Mouse (Mus musculus): Measurements from ENCODE around the gene Lonp2. TPM values are rescaled to one million over a fixed set of nuclear protein-coding genes. Genes with fewer than 3 reads are reported as not detected.

The Lonp2 gene
- polyA plus RNA-seq (2012; fragmentation: generic; extraction: Trizol): 31.4 TPM

DNA sequence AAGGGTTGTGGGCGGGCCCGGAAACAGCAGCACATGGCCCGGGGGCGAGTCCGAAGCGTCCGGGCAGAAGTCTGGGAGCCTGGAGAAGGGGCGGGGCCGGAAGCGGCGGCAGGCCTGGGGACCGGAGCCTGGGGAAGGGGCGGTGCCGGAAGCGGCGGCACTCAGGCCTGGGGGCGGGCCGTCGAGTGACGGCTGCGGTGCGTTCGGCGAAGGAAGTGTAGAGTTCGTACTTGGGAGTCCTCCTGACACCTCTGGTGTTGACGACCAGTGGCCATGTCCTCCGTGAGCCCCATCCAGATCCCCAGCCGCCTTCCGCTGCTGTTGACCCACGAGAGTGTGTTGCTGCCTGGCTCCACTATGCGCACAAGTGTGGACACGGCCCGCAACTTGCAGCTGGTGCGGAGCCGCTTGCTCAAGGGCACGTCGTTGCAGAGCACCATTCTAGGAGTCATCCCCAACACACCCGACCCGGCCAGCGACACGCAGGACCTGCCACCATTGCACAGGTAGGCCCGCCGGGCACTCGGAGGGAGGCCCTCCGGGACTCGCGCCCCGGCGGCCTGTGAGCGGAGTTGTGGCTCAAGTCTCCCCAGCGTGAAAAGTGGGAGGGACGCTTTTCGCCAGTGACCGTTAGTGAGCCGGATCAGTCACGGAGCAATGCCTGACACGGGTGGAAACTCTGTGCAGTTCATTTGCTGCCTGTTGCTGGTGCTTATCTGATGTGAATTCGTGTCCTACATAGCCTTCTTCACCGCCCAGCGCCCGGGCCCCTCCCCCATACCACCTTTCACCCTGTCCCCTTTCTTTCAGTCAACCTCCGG, at the start of gene Lonp2:
Gene Lonp2, plus strand, starts transcription at position 133 of the 821 bp plus-strand sequence.
- H3K4me2 ChIP-seq (ENCODE audit: low read depth): peak within 1 kb of the TSS; percentile 81
- H3K4me3 ChIP-seq: peak within 1 kb of the TSS; percentile 90
- peaks cover 36% of the 10 kb centered on the region for H3K79me2 ChIP-seq (ENCODE audit: control insufficient read depth, insufficient read depth)
- peak within 1 kb of the TSS; percentile 70 for H3ac ChIP-seq (ENCODE audit: control insufficient read depth, insufficient read length)
- H3K36me3 ChIP-seq (ENCODE audit: control insufficient read depth, insufficient read depth): no peaks in the 10 kb centered on the region
- no peaks in the 10 kb centered on the region for H3K27me3 ChIP-seq (ENCODE audit: control insufficient read depth, insufficient read depth, insufficient read length)
- TF ChIP-seq MYOG (IDR thresholded peaks at IDR 0.05; ENCODE audit: control insufficient read depth in 1 of 3, insufficient read depth in 1 of 3, insufficient read length in 2 of 3, low read depth in 2 of 3) (peak in 1 of 3 experiments; percentile 48), MYOD1 (IDR thresholded peaks at IDR 0.05; ENCODE audit: control insufficient read depth in 1 of 3, insufficient read length in 2 of 3, low read depth in 2 of 3) (peak in 1 of 3 experiments; percentile 22), E2F4 (IDR thresholded peaks at IDR 0.05; ENCODE audit: insufficient read depth) (no peak), USF1 (IDR thresholded peaks at IDR 0.05; ENCODE audit: low read depth) (peak; percentile 11), POLR2AphosphoS2 (IDR thresholded peaks at IDR 0.05; ENCODE audit: insufficient read length, low read depth) (peak; percentile 81), POLR2A (IDR thresholded peaks at IDR 0.05; ENCODE audit: insufficient read length, low read depth) (peak; percentile 91), SRF (IDR thresholded peaks at IDR 0.05; ENCODE audit: control insufficient read depth, insufficient read length, low read depth) (no peak), TCF3 (IDR thresholded peaks at IDR 0.05; ENCODE audit: insufficient read length, low read depth) (no peak), TCF12 (IDR thresholded peaks at IDR 0.05; ENCODE audit: insufficient read depth, poor library complexity, severe bottlenecking) (no peak)

DNA sequence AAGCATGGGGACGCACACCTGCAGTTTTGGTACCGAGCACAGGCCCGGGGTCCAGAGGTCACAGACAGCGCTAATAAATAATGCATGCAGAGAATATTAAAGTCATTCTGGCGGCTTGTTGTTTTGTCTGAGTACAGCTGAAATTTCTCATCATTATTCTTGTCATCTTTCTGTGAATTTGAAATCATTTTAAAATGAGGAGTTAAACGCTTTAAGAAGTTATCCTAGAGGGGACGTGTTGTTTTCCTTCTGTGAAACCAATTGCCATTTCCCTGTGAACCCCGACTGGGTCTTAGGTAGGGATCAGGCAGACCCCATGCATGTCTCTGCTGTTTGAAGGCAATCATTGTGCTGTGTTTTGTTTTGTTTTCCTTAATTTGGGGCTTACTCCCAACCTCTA, 46.3 kb upstream of the Lonp2 start:
- no peaks in the 10 kb centered on the region for H3K36me3 ChIP-seq (ENCODE audit: control insufficient read depth, insufficient read depth)
- no peak overlapping the region for H3ac ChIP-seq (ENCODE audit: control insufficient read depth, insufficient read length)
- no peak for TF ChIP-seq E2F4 (IDR thresholded peaks at IDR 0.05; ENCODE audit: insufficient read depth)
- TF ChIP-seq CEBPB (IDR thresholded peaks at IDR 0.05; ENCODE audit: insufficient read depth, poor library complexity, severe bottlenecking): no peak
- no peak for TF ChIP-seq SRF (IDR thresholded peaks at IDR 0.05; ENCODE audit: control insufficient read depth, insufficient read length, low read depth)
- no peak for TF ChIP-seq POLR2AphosphoS2 (IDR thresholded peaks at IDR 0.05; ENCODE audit: insufficient read length, low read depth)
- no peak for TF ChIP-seq USF1 (IDR thresholded peaks at IDR 0.05; ENCODE audit: low read depth)
- no peak for TF ChIP-seq REST (IDR thresholded peaks at IDR 0.05; ENCODE audit: insufficient read depth, insufficient read length)
- no peak for TF ChIP-seq MYOG (IDR thresholded peaks at IDR 0.05; ENCODE audit: control insufficient read depth in 1 of 3, insufficient read depth in 1 of 3, insufficient read length in 2 of 3, low read depth in 2 of 3)
- H3K79me2 ChIP-seq (ENCODE audit: control insufficient read depth, insufficient read depth): no peaks in the 10 kb centered on the region
- peaks cover 6% of the 10 kb centered on the region for H3K27me3 ChIP-seq (ENCODE audit: control insufficient read depth, insufficient read depth, insufficient read length)
- no peak overlapping the region for H3K4me3 ChIP-seq
- H3K4me2 ChIP-seq (ENCODE audit: low read depth): no peak overlapping the region

DNA sequence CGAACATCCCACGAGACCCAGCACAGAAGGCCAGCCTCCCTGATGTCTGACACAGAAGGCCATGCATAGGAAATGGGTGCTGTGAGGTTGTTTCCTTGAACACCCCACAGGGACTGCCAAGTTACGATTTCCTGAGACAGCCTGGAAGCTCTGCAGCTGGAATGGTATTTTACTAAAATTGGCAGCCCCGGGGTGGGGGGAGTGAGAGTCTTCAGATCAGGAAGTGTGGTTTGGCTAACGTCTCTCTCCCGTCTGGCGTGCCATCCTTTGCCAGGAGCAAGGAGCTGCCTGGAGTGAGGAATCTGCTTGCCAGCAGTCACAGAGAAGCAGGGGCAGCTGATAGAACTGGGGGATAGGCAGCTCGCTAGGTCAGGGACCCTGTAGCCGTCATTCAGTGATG, 45.8 kb upstream of the Lonp2 start:
- Histone ChIP-seq H3K4me3 (no peak overlapping the region), H3ac (ENCODE audit: control insufficient read depth, insufficient read length) (no peak overlapping the region), H3K79me2 (ENCODE audit: control insufficient read depth, insufficient read depth) (no peaks in the 10 kb centered on the region), H3K36me3 (ENCODE audit: control insufficient read depth, insufficient read depth) (no peaks in the 10 kb centered on the region), H3K4me2 (ENCODE audit: low read depth) (peak overlapping the region; percentile 34), H3K27me3 (ENCODE audit: control insufficient read depth, insufficient read depth, insufficient read length) (peaks cover 6% of the 10 kb centered on the region)
- TF ChIP-seq TCF3 (IDR thresholded peaks at IDR 0.05; ENCODE audit: insufficient read length, low read depth) (no peak), MAX (IDR thresholded peaks at IDR 0.05; ENCODE audit: low read depth) (no peak), TCF12 (IDR thresholded peaks at IDR 0.05; ENCODE audit: insufficient read depth, poor library complexity, severe bottlenecking) (no peak), REST (IDR thresholded peaks at IDR 0.05; ENCODE audit: insufficient read depth, insufficient read length) (no peak), POLR2A (IDR thresholded peaks at IDR 0.05; ENCODE audit: insufficient read length, low read depth) (no peak), USF1 (IDR thresholded peaks at IDR 0.05; ENCODE audit: low read depth) (no peak), POLR2AphosphoS2 (IDR thresholded peaks at IDR 0.05; ENCODE audit: insufficient read length, low read depth) (no peak), MYOG (IDR thresholded peaks at IDR 0.05; ENCODE audit: control insufficient read depth in 1 of 3, insufficient read depth in 1 of 3, insufficient read length in 2 of 3, low read depth in 2 of 3) (no peak), CEBPB (IDR thresholded peaks at IDR 0.05; ENCODE audit: insufficient read depth, poor library complexity, severe bottlenecking) (no peak), MYOD1 (IDR thresholded peaks at IDR 0.05; ENCODE audit: control insufficient read depth in 1 of 3, insufficient read length in 2 of 3, low read depth in 2 of 3) (no peak), SRF (IDR thresholded peaks at IDR 0.05; ENCODE audit: control insufficient read depth, insufficient read length, low read depth) (no peak), E2F4 (IDR thresholded peaks at IDR 0.05; ENCODE audit: insufficient read depth) (no peak)

DNA sequence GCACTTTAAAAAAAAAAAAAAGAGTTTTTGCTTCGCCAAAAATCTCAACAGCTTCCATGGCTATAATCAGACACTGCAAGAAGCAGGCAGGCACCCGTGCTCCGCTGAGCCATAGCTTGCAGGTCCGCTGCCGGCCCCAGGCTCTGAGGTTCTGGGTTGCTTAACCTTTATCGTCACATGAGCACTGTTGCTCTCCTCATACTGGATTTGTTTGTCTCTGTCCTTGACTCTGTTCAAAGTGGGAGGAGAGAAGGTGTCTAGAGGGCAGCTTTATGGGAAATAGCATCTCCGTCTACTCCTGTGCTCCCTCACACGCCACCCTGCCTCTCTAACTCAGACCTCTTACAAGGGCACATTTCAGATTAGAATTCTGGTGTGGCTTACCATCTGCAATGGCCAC, 45.1 kb upstream of the Lonp2 start:
- Histone ChIP-seq H3ac (ENCODE audit: control insufficient read depth, insufficient read length) (no peak overlapping the region), H3K4me3 (no peak overlapping the region), H3K27me3 (ENCODE audit: control insufficient read depth, insufficient read depth, insufficient read length) (peaks cover 6% of the 10 kb centered on the region), H3K79me2 (ENCODE audit: control insufficient read depth, insufficient read depth) (no peaks in the 10 kb centered on the region), H3K36me3 (ENCODE audit: control insufficient read depth, insufficient read depth) (no peaks in the 10 kb centered on the region), H3K4me2 (ENCODE audit: low read depth) (no peak overlapping the region)
- TF ChIP-seq MAX (IDR thresholded peaks at IDR 0.05; ENCODE audit: low read depth): no peak
- no peak for TF ChIP-seq SRF (IDR thresholded peaks at IDR 0.05; ENCODE audit: control insufficient read depth, insufficient read length, low read depth)
- no peak for TF ChIP-seq REST (IDR thresholded peaks at IDR 0.05; ENCODE audit: insufficient read depth, insufficient read length)
- no peak for TF ChIP-seq MYOD1 (IDR thresholded peaks at IDR 0.05; ENCODE audit: control insufficient read depth in 1 of 3, insufficient read length in 2 of 3, low read depth in 2 of 3)
- no peak for TF ChIP-seq USF1 (IDR thresholded peaks at IDR 0.05; ENCODE audit: low read depth)
- no peak for TF ChIP-seq MYOG (IDR thresholded peaks at IDR 0.05; ENCODE audit: control insufficient read depth in 1 of 3, insufficient read depth in 1 of 3, insufficient read length in 2 of 3, low read depth in 2 of 3)
- no peak for TF ChIP-seq E2F4 (IDR thresholded peaks at IDR 0.05; ENCODE audit: insufficient read depth)
- TF ChIP-seq TCF12 (IDR thresholded peaks at IDR 0.05; ENCODE audit: insufficient read depth, poor library complexity, severe bottlenecking): no peak
- TF ChIP-seq CEBPB (IDR thresholded peaks at IDR 0.05; ENCODE audit: insufficient read depth, poor library complexity, severe bottlenecking): no peak
- no peak for TF ChIP-seq POLR2AphosphoS2 (IDR thresholded peaks at IDR 0.05; ENCODE audit: insufficient read length, low read depth)
- no peak for TF ChIP-seq TCF3 (IDR thresholded peaks at IDR 0.05; ENCODE audit: insufficient read length, low read depth)
- TF ChIP-seq POLR2A (IDR thresholded peaks at IDR 0.05; ENCODE audit: insufficient read length, low read depth): no peak
